Mouse (Mus musculus) ES-Bruce4 (cell line): ENCODE data around the gene Ttc24. TPM values are rescaled to one million over a fixed set of nuclear protein-coding genes. Genes with fewer than 3 reads are reported as not detected.

Experiments used
- H3K27ac ChIP-seq: 2 replicates; pipeline ENCODE4 v1.5.1; 2012; ENCODE audit warnings: low read length, inconsistent platforms; ENCODE audit not compliant: insufficient read depth
- H3K27me3 ChIP-seq: 2 replicates; pipeline ENCODE4 v1.6.1; 2012; ENCODE audit warnings: mild to moderate bottlenecking, low read length, inconsistent platforms; ENCODE audit not compliant: control insufficient read depth, poor library complexity, insufficient read depth, severe bottlenecking
- H3K36me3 ChIP-seq: 2 replicates; pipeline ENCODE4 v1.6.1; 2012; ENCODE audit warnings: inconsistent platforms, mild to moderate bottlenecking, low read length, moderate library complexity; ENCODE audit not compliant: control insufficient read depth, poor library complexity, insufficient read depth, severe bottlenecking
- H3K4me1 ChIP-seq: one replicate; pipeline ENCODE4 v1.8.1; 2011; ENCODE audit warnings: low read length; ENCODE audit not compliant: control insufficient read depth, insufficient read depth
- H3K4me3 ChIP-seq: 2 replicates; pipeline ENCODE4 v1.5.1; 2011; ENCODE audit warnings: low read depth, mild to moderate bottlenecking, low read length
- H3K9ac ChIP-seq: 2 replicates; pipeline ENCODE4 v1.6.1; 2012; ENCODE audit warnings: low read depth, mild to moderate bottlenecking, inconsistent platforms; ENCODE audit not compliant: poor library complexity, severe bottlenecking
- H3K9me3 ChIP-seq: replicated peaks from 2 replicates; pipeline ENCODE4 v1.6.1; 2012; ENCODE audit warnings: mild to moderate bottlenecking, low read length, inconsistent platforms; ENCODE audit not compliant: control insufficient read depth, poor library complexity, insufficient read depth, severe bottlenecking
- CTCF ChIP-seq: IDR thresholded peaks from one replicate; pipeline ENCODE4 v1.8.1; 2011; ENCODE audit warnings: low read depth, low read length
- EP300 ChIP-seq: IDR thresholded peaks from 2 replicates; pipeline ENCODE4 v1.6.1; 2011; ENCODE audit warnings: low read depth, low read length; ENCODE audit not compliant: insufficient read depth
- POLR2A ChIP-seq: IDR thresholded peaks from one replicate; pipeline ENCODE4 v1.8.1; 2011; ENCODE audit warnings: low read length; ENCODE audit not compliant: insufficient read depth
- polyA plus RNA-seq: library from polyadenylated mRNA; stranded (reverse); fragments of >200 nt; gene quantifications from 2 replicates; pipeline ENCODE4 v1.2.4, GENCODE M21; 2011; ENCODE audit warnings: low read depth; ENCODE audit not compliant: missing spikeins, insufficient read depth, insufficient read length

Ttc24 gene
- polyA plus RNA-seq, 1 experiment = not detected

- no peaks in the 10 kb centered on the region for H3K4me1 ChIP-seq
- H3K36me3 ChIP-seq = peaks cover 36% of the 10 kb centered on the region
- no peak overlapping the region for H3K27ac ChIP-seq
These were observed 22.1 kb upstream of the Ttc24 start for GRCm38 (mm10) chr3:88100251-88100650.

GRCm38 (mm10) chr3:88097666-88098065 is 19.6 kb upstream of the Ttc24 start:
- TF ChIP-seq EP300 (no peak), CTCF (no peak), POLR2A (no peak)
- Histone ChIP-seq H3K9me3 (no peaks in the 10 kb centered on the region), H3K36me3 (peaks cover 29% of the 10 kb centered on the region), H3K27ac (no peak overlapping the region), H3K4me1 (no peaks in the 10 kb centered on the region), H3K27me3 (no peaks in the 10 kb centered on the region), H3K9ac (no peak overlapping the region), H3K4me3 (no peak overlapping the region)

More at GRCm38 (mm10) chr3:88100251-88100650, 22.1 kb upstream of the Ttc24 start:
- Histone ChIP-seq H3K9me3 (no peaks in the 10 kb centered on the region), H3K9ac (no peak overlapping the region), H3K27me3 (no peaks in the 10 kb centered on the region), H3K4me3 (no peak overlapping the region)
- TF ChIP-seq POLR2A (no peak), CTCF (no peak), EP300 (no peak)

- Histone ChIP-seq H3K9ac (no peak overlapping the region), H3K4me3 (no peak overlapping the region), H3K27me3 (no peaks in the 10 kb centered on the region), H3K36me3 (peaks cover 37% of the 10 kb centered on the region), H3K9me3 (no peaks in the 10 kb centered on the region), H3K4me1 (no peaks in the 10 kb centered on the region), H3K27ac (no peak overlapping the region)
- no peak for TF ChIP-seq EP300
- TF ChIP-seq CTCF = no peak
- no peak for TF ChIP-seq POLR2A
These were observed 16.0 kb upstream of the Ttc24 start for GRCm38 (mm10) chr3:88094126-88094525.

- TF ChIP-seq EP300 (no peak), POLR2A (no peak), CTCF (no peak)
- Histone ChIP-seq H3K9me3 (no peaks in the 10 kb centered on the region), H3K27me3 (no peaks in the 10 kb centered on the region), H3K4me1 (no peaks in the 10 kb centered on the region), H3K9ac (no peak overlapping the region), H3K4me3 (no peak overlapping the region), H3K27ac (no peak overlapping the region), H3K36me3 (peaks cover 32% of the 10 kb centered on the region)
These were observed 12.5 kb upstream of the Ttc24 start for GRCm38 (mm10) chr3:88090616-88091015.

- Histone ChIP-seq H3K4me1 (no peaks in the 10 kb centered on the region), H3K4me3 (no peak overlapping the region), H3K36me3 (peaks cover 32% of the 10 kb centered on the region), H3K27ac (no peak overlapping the region), H3K9me3 (no peaks in the 10 kb centered on the region), H3K9ac (no peak overlapping the region), H3K27me3 (no peaks in the 10 kb centered on the region)
- no peak for TF ChIP-seq EP300
- TF ChIP-seq POLR2A = no peak
- no peak for TF ChIP-seq CTCF
These were observed 12.0 kb upstream of the Ttc24 start for GRCm38 (mm10) chr3:88090106-88090505.

GRCm38 (mm10) chr3:88087688-88088087 is 9.6 kb upstream of the Ttc24 start:
- H3K27ac ChIP-seq = no peak overlapping the region

More at GRCm38 (mm10) chr3:88087688-88088087, 9.6 kb upstream of the Ttc24 start:
- peaks cover 29% of the 10 kb centered on the region for H3K36me3 ChIP-seq
- no peak overlapping the region for H3K4me3 ChIP-seq
- H3K4me1 ChIP-seq = no peaks in the 10 kb centered on the region
- H3K9ac ChIP-seq = no peak overlapping the region
- H3K27me3 ChIP-seq = no peaks in the 10 kb centered on the region
- TF ChIP-seq CTCF (peak; percentile 74), EP300 (no peak)
- H3K9me3 ChIP-seq = no peaks in the 10 kb centered on the region
